Mouse (Mus musculus): ENCODE measurements around the gene Ppp1r1b.

Ppp1r1b gene

DNA sequence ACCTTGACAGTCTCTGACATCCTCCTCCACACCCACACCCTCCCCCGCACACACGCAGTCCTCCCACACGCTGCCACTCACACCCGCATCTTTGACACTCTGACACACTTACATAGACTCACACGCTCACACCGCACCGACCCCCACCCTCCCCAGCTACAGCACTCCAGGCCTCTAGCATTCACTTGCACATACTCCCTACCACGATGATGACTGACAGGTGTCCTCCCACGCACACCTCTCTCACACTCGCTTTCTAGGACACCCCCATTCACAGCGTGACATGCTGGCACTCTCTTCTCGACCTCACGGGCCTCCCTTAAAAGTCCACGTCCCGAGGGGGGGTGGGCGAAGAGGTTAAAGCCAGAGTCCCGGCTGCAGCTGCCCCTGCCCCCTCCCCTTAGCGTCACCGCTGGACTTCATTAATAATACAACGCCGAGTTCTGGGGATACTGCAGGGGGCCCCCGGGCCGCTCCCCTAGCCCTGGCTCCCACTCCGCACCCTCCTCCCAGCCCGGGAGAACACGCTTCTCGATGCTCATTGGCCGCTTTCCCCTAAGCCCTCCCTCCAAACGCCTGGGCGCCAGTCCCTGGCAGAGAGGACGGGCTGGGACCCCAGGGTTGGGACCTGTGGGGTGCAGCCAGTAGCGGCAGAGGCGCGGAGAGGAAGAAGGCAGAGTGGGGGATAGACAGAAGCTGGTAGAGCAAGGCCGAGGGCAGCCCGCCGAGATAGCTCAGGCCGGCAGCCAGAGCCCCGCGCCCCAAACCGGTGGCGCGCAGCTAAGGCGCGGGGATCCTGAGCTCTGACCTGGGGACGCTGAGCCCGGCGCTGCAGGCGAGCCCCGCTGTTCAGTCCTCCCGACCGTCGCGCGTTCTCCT, at the start of gene Ppp1r1b:
TSS of gene Ppp1r1b (plus strand) at position 322 of the 879 bp plus-strand sequence.
- DNase-seq (ENCODE audit: low spot score in 2 of 2), result peak in 1 of 2 experiments; percentile 20

DNA sequence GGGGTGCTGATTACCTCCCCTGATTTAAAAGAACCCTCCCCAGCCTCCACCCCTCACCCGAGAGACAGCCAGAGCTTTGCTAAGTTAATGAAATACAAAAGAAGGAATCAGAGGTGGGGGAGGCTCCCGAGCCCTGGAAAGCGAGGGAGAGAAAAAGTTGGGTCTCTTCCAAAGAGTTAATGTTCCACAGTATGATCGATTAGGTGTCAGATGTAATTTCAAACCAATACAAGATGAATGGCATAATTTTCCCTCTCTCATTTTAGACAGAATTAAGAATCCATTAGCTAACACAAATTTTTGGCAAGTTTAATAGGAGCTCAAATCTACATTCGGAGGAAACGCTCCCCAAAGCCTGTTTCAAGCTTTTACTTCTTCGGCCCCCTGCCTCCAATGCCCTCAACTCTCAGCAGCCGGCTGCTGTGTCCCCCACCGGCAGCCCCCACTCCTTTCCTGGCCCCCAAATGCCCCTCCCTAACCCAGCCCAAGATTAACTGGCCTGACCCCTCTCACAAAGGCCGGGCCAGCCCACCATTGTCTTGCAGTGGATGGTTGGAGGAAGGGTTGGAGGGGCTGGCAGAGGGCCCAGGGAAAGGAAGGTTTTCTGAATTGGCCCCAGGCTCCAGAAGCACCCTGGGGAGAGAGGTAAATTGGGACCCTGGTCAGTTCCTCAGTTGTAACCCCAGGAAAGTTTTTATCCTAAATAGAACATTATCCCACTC, 49.6 kb upstream of the Ppp1r1b start:
- DNase-seq (ENCODE audit: low spot score in 2 of 2), result peak in 1 of 2 experiments; percentile 11

- peak in 1 of 2 experiments; percentile 51 for DNase-seq (ENCODE audit: low spot score in 2 of 2)
Observed at GRCm38 (mm10) chr11:98313790-98314323, 34.3 kb upstream of the Ppp1r1b start.

DNA sequence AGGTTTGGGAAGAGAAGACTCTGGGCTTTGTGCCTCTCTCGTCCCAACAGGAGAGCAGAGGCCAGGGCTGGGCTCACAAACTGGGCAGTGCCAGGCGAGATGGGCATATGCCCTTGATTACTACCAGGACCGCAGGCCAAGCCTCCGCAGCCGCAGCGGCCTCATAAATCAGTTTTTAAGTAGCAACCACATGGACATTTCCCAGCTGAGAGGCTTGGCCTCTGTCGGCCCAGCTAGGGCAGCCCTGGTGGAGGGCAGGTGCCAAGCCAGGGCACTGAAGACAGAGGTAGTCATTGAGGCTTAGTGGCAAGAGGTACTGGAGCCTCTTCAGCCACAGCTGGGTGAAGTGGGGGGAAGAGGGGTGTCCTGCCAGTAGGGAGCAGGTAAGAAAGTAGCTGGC, 30.7 kb upstream of the Ppp1r1b start:
- DNase-seq (ENCODE audit: low spot score in 2 of 2), result no peak

GRCm38 (mm10) chr11:98318421-98319116, 29.6 kb upstream of the Ppp1r1b start:
- no peak for DNase-seq (ENCODE audit: low spot score in 2 of 2)

DNA sequence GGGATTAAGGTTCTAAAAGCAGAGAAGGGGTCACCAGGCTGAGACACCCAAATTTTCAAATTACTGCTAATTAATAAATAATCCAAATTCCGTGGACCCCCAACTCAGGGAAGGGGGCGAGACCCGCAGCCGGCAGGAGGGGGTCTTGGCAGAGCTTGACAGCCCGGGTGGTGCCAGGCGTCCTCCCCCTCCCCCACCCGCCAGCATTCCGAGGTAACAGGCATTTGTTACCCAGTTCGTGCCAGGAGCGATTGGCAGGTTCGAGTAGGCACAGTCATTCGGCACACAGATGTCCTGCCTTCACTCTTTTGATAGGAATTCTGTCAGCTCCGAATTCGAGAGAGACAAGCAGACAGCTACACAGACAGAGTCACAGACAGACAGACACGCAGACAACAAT, 29.1 kb upstream of the Ppp1r1b start:
- no peak for DNase-seq (ENCODE audit: low spot score in 2 of 2)

GRCm38 (mm10) chr11:98319544-98319943, 28.7 kb upstream of the Ppp1r1b start:
- DNase-seq (ENCODE audit: low spot score in 2 of 2), result no peak

DNA sequence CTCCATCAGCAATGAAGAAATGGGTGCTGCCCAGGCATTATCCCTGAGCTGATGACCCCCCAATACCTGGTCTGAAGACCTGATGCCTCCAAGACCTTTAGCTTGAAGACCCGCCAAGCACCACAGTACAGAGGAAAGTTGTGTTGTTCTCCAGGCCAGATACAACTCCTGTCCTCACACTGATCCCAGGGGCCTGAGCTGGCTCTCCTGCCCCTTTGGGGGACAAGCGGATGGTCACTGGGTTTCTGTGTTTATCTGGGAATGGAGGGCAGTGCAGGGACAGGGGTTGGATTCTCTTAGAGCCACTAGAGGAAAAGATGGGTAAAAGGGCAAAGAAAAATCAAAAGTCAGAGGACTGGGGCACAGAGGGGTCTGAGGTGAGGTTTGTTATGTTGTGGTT, 28.3 kb upstream of the Ppp1r1b start:
- DNase-seq (ENCODE audit: low spot score in 2 of 2), result no peak

DNA sequence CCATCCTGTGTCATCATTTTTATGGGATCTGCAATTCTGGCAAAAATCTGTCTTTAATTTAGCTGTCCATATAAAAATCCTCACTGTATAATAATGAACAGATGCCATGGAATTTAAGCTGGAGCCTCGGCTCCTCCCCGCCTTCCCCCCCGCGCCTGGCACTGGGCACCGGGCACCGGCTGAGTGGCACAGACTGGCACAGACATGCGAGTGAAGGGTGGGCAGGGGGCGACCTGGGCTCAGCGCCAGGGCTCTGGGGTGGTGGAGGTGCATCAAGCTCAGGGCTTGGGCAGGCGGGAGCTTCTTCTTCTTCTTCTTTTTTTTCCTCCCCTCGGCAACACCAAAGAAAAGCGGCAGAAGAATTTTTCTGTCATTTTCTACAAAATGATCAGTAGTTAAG, 27.8 kb upstream of the Ppp1r1b start:
- DNase-seq (ENCODE audit: low spot score in 2 of 2), result no peak

DNA sequence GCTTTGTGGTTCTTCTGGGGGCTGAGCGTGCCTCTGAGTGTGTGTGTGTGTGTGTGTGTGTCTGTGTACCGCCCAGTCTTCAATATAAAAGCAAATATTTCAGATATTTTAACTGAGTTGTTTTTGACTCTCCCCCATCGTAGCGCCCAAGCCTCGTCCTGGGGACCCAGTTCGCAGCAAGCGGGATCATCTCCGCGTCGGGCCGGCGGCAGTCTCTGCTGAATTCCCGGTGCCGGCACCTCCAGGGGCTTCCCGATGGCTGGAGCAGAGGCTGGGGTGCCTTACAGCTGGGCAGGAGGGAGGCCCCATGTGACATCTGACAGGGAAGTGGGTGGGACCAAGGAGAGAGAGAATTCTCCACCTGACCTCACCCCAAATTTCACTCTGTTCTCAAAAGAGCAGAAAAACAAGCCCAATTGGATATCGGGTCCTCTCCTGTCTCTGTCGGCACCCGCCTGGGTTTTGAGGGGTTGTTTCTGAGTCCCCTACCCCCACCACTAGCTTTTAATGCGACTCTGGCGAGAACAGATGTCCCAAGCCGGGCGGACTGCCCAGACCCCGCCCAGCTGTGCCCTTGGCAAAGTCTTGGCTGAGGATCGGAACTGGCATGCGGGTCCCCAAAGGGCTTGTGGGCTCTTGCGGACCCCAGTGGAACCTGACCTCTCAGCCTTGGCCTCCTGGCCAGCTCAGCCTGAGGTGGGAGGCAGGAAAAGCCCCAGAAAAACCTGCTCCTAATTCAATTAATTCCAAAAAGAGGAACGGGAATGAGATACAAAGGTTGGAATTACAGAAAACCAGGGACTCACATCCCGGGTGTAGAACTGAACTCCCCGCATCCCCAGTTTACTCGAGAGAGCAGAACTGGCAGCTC, 27.2 kb upstream of the Ppp1r1b start:
- no peak for DNase-seq (ENCODE audit: low spot score in 2 of 2)

DNA sequence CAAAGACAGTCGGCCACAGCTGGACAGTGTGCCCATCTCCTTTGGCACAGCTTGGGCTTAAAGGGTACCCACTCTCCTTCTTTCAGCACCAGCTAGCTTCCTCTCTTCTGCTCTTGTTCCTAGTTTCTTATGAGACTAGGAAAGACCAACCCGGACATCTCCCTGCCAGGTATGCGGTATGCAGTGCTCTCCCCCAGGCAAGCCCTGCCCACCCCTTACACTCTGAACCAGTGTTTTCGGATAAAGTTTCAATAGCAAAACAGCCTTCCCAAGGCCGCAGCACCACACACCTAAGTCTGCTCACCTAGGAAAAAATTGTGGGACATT, 26.6 kb upstream of the Ppp1r1b start:
- no peak for DNase-seq (ENCODE audit: low spot score in 2 of 2)

GRCm38 (mm10) chr11:98322159-98322558, 26.0 kb upstream of the Ppp1r1b start:
- DNase-seq (ENCODE audit: low spot score in 2 of 2), result no peak

- no peak for DNase-seq (ENCODE audit: low spot score in 2 of 2)
Observed at GRCm38 (mm10) chr11:98323136-98323866, 24.9 kb upstream of the Ppp1r1b start.

- DNase-seq (ENCODE audit: low spot score in 2 of 2), result no peak
Observed at GRCm38 (mm10) chr11:98323933-98324332, 24.3 kb upstream of the Ppp1r1b start.

GRCm38 (mm10) chr11:98325191-98325820, 22.9 kb upstream of the Ppp1r1b start:
- DNase-seq (ENCODE audit: low spot score in 2 of 2), result no peak

GRCm38 (mm10) chr11:98325821-98326218, 22.4 kb upstream of the Ppp1r1b start:
- no peak for DNase-seq (ENCODE audit: low spot score in 2 of 2)

DNA sequence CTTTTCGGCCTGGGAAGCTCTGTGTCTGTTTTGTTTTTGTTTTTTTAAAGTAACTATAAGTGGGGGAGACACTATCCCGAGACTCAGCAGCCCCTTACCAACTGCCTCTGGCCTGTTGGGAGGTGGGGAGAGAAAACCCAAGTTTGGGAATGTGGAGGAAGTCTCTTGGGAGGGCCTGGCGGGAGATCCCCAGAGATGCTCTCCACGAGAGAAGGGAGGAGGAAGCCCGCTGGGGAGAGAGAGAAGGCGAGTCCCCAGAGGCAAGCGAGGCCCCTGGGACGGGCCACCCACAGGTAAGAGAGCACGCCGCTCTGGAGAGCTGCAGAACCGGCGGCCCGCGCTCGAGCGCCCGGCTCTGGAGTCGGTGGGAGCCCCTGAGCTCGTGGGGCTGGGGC, 21.5 kb upstream of the Ppp1r1b start:
- DNase-seq (ENCODE audit: low spot score in 2 of 2), result no peak

DNA sequence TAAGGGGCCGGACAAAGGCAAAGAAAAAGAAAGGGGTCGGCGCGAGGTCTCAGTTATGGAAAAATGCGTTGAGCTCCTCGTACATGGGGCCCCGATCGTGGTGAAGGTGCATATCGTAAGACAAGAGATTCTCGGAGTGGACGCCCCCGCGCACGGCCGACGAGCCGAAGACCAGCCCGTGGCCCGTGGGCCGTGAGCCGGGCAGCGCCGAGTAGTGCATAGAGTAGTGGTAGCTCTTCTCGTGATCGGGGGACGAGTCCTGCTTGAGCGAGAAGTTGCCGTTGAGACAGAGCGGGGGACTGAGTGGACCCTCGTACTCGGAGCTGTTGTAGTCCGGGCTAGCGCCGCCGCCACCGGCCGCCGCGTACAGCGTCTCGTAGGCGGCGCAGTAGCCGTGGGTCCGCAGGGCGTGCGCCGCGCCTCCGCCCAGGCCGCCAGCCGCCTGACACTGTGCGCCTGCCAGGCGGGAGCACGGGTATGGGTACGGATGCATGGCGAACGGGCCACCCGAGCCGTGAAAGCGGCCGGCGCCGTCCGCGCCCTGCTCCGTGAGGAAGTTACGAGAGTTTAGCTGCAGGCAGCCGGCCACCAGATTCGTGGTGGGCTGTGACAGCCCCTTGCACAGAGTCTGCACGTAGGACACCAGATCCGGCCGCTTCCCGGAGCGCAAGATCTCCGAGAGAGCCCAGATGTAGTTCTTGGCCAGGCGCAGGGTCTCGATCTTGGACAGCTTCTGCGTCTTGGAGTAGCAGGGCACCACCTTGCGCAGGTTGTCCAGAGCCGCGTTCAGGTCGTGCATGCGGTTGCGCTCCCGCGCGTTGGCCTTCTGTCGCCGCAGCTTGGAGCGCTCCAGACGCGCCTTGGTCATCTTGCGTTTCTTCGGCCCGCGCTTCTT, 20.8 kb upstream of the Ppp1r1b start:
- no peak for DNase-seq (ENCODE audit: low spot score in 2 of 2)

- DNase-seq (ENCODE audit: low spot score in 2 of 2), result no peak
Observed at GRCm38 (mm10) chr11:98328031-98328370, 20.2 kb upstream of the Ppp1r1b start.
